Mouse (Mus musculus) stomach, embryonic 15.5 days (tissue): ENCODE data around the gene Gm21860. TPM values are rescaled to one million over a fixed set of nuclear protein-coding genes. Genes with fewer than 3 reads are reported as not detected.
"Not testable (repeated sequence)": the region's sequence is repeated elsewhere in the genome, so short reads cannot be mapped to it uniquely, and the experiment has no call there.

Experiments
- ATAC-seq: fragments of 200-750 bp; cut with Nextera tagmentation; 2 replicates; pipeline ENCODE4 v1.8.0; 2017; ENCODE audit warnings: low read depth, moderate number of reproducible peaks, moderate TSS enrichment; ENCODE audit not compliant: insufficient read depth, low FRiP score
- H3K27ac ChIP-seq: fragments of 300-500 bp; sonication (generic); 2 replicates; pipeline ENCODE4 v1.5.1; 2015; ENCODE audit warnings: mild to moderate bottlenecking, inconsistent platforms
- H3K27me3 ChIP-seq: fragments of 300-500 bp; sonication (generic); replicated peaks from 2 replicates; pipeline ENCODE4 v1.6.1; 2015; ENCODE audit warnings: inconsistent platforms
- H3K36me3 ChIP-seq: fragments of 300-500 bp; sonication (generic); 2 replicates; pipeline ENCODE4 v1.6.1; 2015; ENCODE audit warnings: inconsistent platforms
- H3K4me1 ChIP-seq: fragments of 300-500 bp; sonication (generic); 2 replicates; pipeline ENCODE4 v1.6.1; 2015; ENCODE audit warnings: inconsistent platforms
- H3K4me2 ChIP-seq: fragments of 300-500 bp; sonication (generic); 2 replicates; pipeline ENCODE4 v1.6.1; 2015; ENCODE audit warnings: mild to moderate bottlenecking, inconsistent platforms
- H3K4me3 ChIP-seq: fragments of 300-500 bp; sonication (generic); replicated peaks from 2 replicates; pipeline ENCODE4 v1.5.1; 2015; ENCODE audit warnings: inconsistent platforms
- H3K9ac ChIP-seq: fragments of 300-500 bp; sonication (generic); 2 replicates; pipeline ENCODE4 v1.6.1; 2015; ENCODE audit warnings: inconsistent platforms
- H3K9me3 ChIP-seq: fragments of 300-500 bp; sonication (generic); 2 replicates; pipeline ENCODE4 v1.6.1; 2016; ENCODE audit warnings: inconsistent platforms
- WGBS: fragments of 180-500 bp; shearing (Covaris S2); methylation state at CpG from one replicate; pipeline ENCODE4 v1.1.7; 2015; 5-methylcytosine and 5-hydroxymethylcytosine counted together
- polyA plus RNA-seq: library from polyadenylated mRNA; unstranded; fragments of >200 nt; fragmentation: Nextera tagmentation; extraction: Ambion mirVana; gene quantifications from 2 replicates; pipeline ENCODE4 v1.2.1, GENCODE M21; 2015

Gene Gm21860
- polyA plus RNA-seq, 1 experiment from 2014 or later, result not detected

DNA sequence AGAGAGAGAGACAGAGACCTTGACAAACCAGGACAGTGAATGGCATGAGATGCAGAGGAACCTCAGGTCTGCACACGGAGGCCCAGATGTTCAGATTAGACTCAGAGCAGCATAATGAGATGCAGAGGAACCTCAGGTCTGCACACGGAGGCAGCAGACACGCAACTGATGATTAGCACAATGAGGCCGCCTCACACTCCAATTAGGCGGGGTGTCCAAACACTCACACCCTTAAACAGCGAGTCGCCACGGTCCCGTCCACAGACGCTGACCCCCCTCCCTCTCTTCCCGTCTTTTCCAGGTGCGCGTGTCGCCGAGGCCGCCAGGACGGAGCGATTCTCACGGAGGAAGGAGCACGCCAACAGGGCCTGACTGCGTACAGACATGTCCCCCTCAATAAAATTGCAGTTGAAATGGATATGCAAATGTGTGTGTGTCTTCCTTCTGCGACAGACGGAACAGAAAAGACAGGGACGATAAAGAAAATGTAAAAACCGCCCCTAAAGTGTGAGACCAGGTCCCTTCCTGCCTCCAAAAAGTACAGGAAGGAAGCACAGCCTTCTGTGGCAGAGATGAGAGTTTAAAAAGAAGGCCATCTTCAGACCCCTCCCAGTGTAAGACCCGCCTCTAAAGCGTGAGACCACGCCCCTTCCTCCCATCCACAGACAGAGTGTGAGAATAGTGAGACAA lies 15.6 kb downstream of the Gm21860 start:
- ATAC-seq, result peak; percentile 10; the same call in 1 of the 2 replicates
- H3K27ac ChIP-seq, result not testable (repeated sequence)

DNA sequence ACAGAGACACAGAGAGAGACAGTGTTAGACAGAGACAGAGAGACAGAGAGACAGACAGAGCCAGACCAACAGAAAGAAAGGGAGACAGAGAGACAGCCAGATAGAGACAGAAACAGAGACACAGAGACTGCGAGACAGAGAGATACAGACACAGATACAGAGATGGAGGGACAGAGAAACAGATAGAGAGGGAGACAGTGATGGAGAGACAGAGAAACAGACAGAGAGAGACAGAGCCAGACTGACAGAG lies 16.3 kb downstream of the Gm21860 start:
- H3K27ac ChIP-seq, result no peak overlapping the region
- H3K36me3 ChIP-seq, result peaks cover 29% of the 10 kb centered on the region
- peaks cover 32% of the 10 kb centered on the region for H3K9me3 ChIP-seq
- no peak overlapping the region for H3K9ac ChIP-seq
- WGBS, result 76% methylated on average over 1 of the region's 1 CpGs
- ATAC-seq, result no peak
- no peaks in the 10 kb centered on the region for H3K27me3 ChIP-seq
- no peak overlapping the region for H3K4me2 ChIP-seq
- no peak overlapping the region for H3K4me3 ChIP-seq
- H3K4me1 ChIP-seq, result no peaks in the 10 kb centered on the region

More for the DNA sequence above, 15.6 kb downstream of the Gm21860 start:
- H3K27me3 ChIP-seq, H3K4me3 ChIP-seq, H3K4me2 ChIP-seq, H3K4me1 ChIP-seq, H3K9ac ChIP-seq: not testable (repeated sequence)
- 72% methylated on average over 28 of the region's 28 CpGs for WGBS
- Histone ChIP-seq H3K36me3 (peaks cover 29% of the 10 kb centered on the region), H3K9me3 (peaks cover 32% of the 10 kb centered on the region)

DNA sequence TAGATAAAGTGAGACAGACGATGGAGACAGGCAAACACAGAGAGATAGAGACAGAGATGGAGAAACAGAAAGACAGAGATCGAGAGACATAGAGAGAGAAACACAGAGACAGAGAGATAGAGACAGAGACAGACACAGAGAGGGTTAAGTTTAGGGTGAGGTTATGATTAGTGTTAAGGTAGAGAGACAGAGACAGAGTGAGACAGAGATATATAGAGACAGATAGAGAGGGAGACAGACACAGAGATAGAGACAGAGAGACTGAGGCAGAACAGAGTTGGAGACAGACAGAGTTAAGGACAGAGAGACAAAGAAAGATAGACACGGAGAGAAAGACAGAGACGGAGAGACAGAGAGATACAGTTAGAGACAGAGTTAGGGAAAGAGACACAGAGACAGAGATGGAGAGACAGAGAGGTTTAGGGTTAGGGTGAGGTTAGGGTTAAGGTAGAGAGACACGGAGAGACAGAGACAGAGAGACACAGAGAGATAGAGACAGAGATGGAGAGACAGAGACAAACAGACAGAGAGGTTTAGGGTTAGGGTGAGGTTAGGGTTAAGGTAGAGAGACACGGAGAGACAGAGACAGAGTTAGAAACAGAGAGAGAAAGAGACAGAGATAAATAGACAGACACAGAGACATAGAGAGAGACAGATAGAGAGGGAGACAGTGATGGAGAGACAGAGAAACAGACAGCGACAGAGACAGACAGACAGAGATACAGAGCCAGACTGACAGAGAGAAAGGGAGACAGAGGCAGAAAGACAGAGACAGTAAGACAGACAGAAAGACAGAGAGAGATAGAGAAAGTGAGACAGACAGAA lies 16.8 kb downstream of the Gm21860 start:
- Histone ChIP-seq H3K27ac (no peak overlapping the region), H3K36me3 (peaks cover 29% of the 10 kb centered on the region), H3K4me2 (no peak overlapping the region), H3K9ac (no peak overlapping the region), H3K4me3 (no peak overlapping the region), H3K27me3 (no peaks in the 10 kb centered on the region), H3K4me1 (no peaks in the 10 kb centered on the region), H3K9me3 (peaks cover 32% of the 10 kb centered on the region)
- WGBS, result 57% methylated on average over 3 of the region's 7 CpGs
- no peak for ATAC-seq

DNA sequence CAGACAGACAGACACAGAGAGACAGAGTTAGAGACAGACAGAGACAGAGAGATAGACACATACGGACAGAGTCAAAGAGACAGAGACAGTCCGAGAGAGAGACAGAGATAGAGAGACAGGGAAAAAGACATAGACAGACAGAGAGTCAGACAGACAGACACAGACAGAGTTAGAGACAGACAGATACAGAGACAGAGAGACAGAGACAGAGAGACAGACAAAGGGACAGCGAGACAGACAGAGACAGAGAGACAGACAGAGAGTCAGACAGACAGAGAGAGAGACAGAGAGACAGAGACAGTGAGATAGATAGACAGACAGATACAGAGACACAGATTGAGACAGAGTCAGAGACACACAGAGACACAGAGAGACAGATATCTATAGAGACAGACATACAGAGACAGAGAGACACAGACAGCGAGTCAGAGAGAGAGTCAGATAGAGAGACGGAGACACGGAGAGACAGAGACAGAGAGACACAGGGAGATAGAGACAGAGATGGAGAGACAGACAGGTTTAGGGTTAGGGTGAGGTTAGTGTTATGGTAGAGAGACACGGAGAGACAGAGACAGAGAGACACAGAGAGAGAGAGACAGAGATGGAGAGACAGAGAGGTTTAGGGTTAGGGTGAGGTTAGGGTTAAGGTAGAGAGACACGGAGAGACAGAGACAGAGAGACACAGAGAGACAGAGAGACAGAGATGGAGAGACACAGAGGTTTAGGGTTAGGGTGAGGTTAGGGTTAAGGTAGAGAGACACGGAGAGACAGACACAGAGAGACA lies 18.2 kb downstream of the Gm21860 start:
- not testable (repeated sequence) for H3K27ac ChIP-seq, ATAC-seq, H3K9ac ChIP-seq, H3K4me2 ChIP-seq, H3K27me3 ChIP-seq, H3K4me1 ChIP-seq, H3K4me3 ChIP-seq
- Histone ChIP-seq H3K36me3 (peaks cover 16% of the 10 kb centered on the region), H3K9me3 (peaks cover 19% of the 10 kb centered on the region; the same call in 1 of the 2 replicates)
- 82% methylated on average over 6 of the region's 9 CpGs for WGBS

DNA sequence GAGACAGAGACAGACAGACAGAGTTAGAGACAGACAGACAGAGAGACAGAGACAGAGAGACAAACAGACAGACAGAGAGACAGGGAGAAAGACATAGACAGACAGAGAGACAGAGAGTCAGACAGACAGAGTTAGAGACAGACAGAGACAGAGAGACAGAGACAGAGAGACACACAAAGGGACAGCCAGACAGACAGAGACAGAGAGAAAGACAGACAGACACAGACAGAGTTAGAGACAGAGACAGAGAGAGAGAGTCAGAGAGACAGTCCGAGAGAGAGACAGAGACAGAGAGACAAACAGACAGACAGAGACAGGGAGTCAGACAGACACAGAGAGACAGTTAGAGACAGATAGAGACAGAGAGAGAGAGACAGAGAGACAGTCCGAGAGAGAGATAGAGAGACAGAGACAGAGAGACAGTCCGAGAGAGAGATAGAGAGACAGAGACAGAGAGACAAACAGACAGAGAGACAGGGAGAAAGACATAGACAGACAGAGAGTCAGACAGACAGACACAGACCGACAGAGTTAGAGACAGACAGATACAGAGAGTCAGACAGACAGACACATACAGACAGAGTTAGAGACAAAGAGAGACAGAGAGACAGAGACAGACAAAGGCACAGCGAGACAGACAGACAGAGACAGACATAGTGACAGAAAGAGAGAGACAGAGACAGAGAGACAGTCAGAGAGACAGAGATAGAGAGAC lies 19.3 kb downstream of the Gm21860 start:
- not testable (repeated sequence) for H3K4me1 ChIP-seq, H3K27ac ChIP-seq, H3K27me3 ChIP-seq, H3K9ac ChIP-seq, H3K4me3 ChIP-seq, ATAC-seq, H3K4me2 ChIP-seq
- Histone ChIP-seq H3K9me3 (peaks cover 14% of the 10 kb centered on the region; the same call in 1 of the 2 replicates), H3K36me3 (peaks cover 12% of the 10 kb centered on the region)
- WGBS, result 94% methylated on average over 4 of the region's 5 CpGs

DNA sequence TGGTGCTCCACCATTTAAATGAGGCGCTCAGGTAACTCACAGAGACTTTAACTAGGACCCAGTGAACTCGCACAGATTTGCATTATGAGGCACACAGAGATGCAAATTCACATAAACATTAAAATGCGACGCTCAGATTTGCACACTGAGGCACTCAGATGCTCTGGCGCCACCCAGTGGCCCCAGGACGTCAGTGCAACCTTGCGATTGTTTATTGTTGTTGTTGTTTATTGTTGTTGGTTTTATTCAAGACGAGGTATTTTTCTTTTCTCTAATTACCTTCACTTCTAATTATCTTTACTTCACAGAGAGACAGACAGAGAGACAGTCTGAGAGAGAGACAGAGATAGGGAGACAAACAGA lies 20.3 kb downstream of the Gm21860 start:
- H3K4me2 ChIP-seq, H3K9me3 ChIP-seq, H3K4me1 ChIP-seq, ATAC-seq, H3K27me3 ChIP-seq, H3K27ac ChIP-seq, H3K36me3 ChIP-seq, H3K4me3 ChIP-seq, H3K9ac ChIP-seq: not testable (repeated sequence)
- 64% methylated on average over 8 of the region's 8 CpGs for WGBS

DNA sequence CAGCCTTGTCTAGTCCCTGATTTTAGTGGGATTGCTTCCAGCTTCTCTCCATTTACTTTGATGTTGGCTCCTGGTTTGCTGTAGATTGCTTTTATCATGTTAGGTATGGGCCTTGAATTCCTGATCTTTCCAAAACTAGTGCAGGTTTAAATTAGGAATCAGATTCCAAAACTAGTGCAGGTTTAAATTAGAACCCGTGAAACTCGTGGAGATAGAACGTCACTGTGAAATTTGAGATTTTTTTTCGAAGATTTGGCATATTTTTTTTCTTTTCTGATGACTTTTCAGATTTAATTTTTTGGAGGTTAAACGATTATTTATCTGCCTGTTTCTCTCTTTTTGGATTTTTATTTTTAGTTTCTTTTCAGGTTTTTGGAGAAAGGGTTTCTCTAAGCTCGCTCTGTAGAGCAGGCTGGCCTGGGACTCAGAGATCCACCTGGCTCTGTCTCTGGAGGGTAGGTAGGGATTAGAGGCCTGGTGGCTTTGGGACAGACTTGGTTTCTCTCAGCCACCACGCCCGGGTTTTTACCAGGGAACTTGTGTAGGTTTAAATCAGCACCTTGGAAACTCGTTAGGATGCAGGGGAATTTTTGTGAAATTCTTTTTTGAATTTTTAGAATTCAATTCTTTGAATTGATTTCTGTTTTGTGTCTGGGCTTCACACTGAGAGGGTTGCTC lies 20.8 kb downstream of the Gm21860 start:
- not testable (repeated sequence) for H3K27me3 ChIP-seq, H3K4me3 ChIP-seq, H3K9me3 ChIP-seq, H3K4me2 ChIP-seq, H3K36me3 ChIP-seq, ATAC-seq, H3K9ac ChIP-seq, H3K4me1 ChIP-seq, H3K27ac ChIP-seq
- WGBS, result 83% methylated on average over 9 of the region's 9 CpGs

DNA sequence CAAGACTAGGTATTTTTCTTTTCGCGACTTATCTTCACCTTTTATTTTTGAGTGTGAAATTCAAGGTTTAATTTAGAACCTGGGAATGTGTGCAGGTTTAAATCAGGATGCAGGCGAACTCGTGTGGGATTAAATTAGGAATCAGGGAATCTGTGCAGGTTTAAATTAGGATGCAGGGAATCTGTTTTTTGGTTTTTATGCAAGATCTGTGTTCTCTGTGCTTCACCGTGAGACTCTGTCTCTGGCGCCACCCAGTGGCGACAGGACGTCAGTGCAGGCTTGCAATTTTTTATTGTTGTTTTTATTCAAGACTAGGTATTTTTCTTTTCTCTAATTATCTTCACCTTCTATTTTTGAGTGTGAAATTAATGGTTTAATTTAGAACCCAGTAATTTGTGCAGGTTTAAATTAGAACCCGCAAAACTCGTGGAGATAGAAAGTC lies 22.5 kb downstream of the Gm21860 start:
- H3K9me3 ChIP-seq, H3K36me3 ChIP-seq, ATAC-seq: not testable (repeated sequence)

DNA sequence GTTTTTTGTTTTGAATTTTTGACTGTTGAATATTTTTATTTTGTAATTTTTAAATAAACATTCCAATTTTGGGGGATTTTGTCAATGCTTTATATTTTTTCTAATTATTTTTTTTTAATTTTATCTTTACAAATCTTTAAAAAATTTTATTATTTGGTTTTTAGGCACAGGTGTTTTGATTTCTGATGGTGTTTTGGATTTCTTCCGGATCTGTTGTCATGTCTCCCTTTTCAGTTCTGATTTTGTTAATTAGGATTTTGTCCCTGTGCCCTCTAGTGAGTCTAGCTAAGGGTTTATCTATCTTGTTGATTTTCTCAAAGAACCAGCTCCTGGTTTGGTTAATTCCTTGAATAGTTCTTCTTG lies 23.0 kb downstream of the Gm21860 start:
- H3K4me1 ChIP-seq, result not testable (repeated sequence)
- whole genome bisulfite sequencing, result 70% methylated on average over 1 of the region's 1 CpGs

More for the DNA sequence above, 22.5 kb downstream of the Gm21860 start:
- not testable (repeated sequence) for H3K27ac ChIP-seq, H3K9ac ChIP-seq, H3K4me1 ChIP-seq, H3K4me3 ChIP-seq, H3K27me3 ChIP-seq, H3K4me2 ChIP-seq
- WGBS, result 60% methylated on average over 10 of the region's 10 CpGs

DNA sequence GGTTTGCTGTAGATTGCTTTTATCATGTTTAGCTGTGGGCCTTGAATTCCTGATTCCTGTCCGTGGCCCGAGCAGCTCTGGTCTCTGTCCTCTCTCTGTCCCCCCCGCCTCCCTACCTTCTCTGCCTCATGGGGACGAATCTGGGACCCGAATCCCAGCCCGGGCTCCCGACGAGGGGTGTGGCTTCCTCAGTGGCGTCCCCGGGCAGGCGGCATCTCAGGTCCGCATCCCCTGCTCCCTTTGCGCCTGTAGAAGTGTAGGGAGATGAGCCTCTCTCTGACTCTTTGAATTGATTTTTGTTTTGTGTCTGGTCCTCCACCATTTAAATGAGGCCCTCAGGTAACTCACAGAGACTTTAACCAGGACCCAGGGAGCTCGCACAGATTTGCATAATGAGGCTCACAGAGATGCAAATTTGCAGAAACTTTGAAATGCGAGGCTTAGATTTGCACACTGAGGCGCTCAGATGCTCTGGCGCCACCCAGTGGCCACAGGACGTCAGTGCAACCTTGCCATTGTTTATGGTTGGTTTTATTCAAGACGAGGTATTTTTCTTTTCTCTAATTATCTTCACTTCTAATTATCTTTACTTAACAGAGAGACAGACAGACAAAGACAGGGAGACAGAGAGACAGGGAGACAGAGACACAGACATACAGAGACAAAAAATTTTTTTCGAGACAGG lies 23.6 kb downstream of the Gm21860 start:
- 64% methylated on average over 18 of the region's 20 CpGs for WGBS
- H3K27ac ChIP-seq, H3K9ac ChIP-seq, H3K27me3 ChIP-seq, H3K4me1 ChIP-seq, H3K36me3 ChIP-seq, H3K9me3 ChIP-seq, H3K4me3 ChIP-seq, H3K4me2 ChIP-seq: not testable (repeated sequence)
- peak; percentile 83 for ATAC-seq

More for the DNA sequence above, 23.0 kb downstream of the Gm21860 start:
- not testable (repeated sequence) for H3K4me3 ChIP-seq, H3K27me3 ChIP-seq, H3K9me3 ChIP-seq, H3K27ac ChIP-seq, ATAC-seq, H3K36me3 ChIP-seq, H3K4me2 ChIP-seq, H3K9ac ChIP-seq

DNA sequence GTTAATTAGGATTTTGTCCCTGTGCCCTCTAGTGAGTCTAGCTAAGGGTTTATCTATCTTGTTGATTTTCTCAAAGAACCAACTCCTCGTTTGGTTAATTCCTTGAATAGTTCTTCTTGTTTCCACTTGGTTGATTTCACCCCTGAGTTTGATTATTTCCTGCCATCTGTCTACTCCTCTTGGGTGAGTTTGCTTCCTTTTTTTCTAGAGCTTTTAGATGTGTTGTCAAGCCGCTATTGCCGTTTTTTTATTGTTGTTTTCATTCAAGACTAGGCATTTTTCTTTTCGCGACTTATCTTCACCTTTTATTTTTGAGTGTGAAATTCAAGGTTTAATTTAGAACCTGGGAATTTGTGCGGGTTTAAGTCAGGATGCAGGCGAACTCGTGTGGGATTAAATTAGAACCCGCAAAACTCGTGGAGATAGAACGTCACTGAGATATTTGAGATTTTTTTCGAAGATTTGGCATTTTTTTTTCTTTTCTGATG lies 24.8 kb downstream of the Gm21860 start:
- not testable (repeated sequence) for ATAC-seq, H3K4me3 ChIP-seq, H3K4me2 ChIP-seq, H3K9ac ChIP-seq, H3K4me1 ChIP-seq, H3K9me3 ChIP-seq, H3K36me3 ChIP-seq, H3K27me3 ChIP-seq, H3K27ac ChIP-seq
- 65% methylated on average over 12 of the region's 12 CpGs for WGBS
